Mouse (Mus musculus) adrenal gland, adult 18-20 months (tissue): ENCODE data around the gene Krt26. TPM values are rescaled to one million over a fixed set of nuclear protein-coding genes. Genes with fewer than 3 reads are reported as not detected.
A peak's percentile ranks its signal among the peaks of the same experiment; 100 is the strongest.

Experiments used
- DNase-seq, 2 experiments: peaks; one replicate each; pipeline ENCODE4 v3.0.0; 2021 to 2022; ENCODE audit warnings: low spot score in 2 of 2
- long read RNA-seq, 2 experiments: library from polyadenylated mRNA; stranded (forward); transcript quantifications; one replicate each; pipeline ENCODE4 v2.0.0; 2021
- total RNA-seq, 2 experiments: library from RNA; stranded (reverse); gene quantifications; 1 replicate in 1 of 2; 2 replicates in 1 of 2; pipeline ENCODE4 v1.2.3; 2021

Gene Krt26
- total RNA-seq: not detected
- long read RNA-seq, experiment 1: 0 reads
- long read RNA-seq, experiment 2: 0 reads

DNA sequence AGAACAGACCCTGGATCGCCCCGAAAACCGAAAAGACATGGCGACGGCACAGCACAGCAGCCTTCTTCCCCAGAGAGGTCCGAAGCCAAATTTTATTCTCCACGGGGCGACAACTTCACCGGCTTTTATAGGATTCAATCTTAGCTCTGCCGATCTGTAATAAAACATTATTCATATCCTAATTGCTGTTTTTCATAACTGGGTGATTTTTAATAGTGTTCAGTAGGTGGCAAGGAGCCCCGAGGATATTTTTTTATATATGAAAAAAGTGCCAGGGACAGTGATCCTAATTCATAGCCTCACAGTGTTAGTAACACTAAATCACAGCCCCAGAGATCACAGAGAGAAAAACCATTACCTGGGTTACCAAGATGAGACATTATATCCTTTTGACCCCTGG lies at the start of gene Krt26:
TSS of gene Krt26 (minus strand) at position 101 of the 400 bp plus-strand sequence.
- no peak for DNase-seq

DNA sequence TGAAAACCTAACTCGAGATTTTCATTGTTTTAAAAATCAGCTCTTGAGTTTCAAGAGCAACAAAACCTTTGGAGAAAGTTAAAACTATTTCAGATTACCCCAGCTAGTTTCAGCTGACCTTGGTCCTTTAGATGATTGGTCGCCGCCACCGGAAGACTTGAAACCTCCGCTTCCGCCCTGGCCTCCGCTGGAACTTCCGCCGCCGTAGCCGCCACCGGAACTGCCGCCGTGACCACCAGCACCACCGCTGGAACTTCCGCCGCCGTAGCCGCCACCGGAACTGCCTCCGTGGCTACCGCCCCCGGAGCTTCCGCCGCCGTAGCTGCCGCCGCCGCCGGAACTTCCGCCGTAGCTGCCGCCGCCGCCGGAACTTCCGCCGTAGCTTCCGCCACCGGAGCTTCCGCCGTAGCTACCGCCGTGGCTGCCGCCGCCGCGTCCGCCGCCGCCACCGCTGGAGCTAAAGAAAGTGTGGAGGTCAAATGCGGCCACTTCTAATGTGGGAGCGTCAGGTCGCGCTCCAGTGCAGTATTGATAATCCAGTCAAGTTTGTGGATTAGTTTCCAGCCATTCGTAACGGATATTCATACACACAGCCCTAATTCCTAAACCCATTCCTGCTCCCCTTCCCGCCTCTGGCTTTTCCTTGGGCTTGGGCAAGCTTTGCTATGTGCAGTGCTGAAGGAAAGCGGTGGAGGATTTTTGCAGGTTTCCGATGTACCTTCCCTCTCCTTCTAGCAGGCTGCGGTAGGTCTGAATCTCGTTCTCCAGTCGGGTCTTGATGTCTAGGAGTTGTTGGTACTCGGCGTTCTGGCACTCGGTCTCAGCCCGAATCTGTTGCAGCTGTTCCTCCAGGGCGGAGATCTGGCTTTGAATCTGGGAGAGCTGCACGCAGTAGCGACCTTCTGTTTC lies 48.3 kb upstream of the Krt26 start:
- DNase-seq: peak; percentile 87

DNA sequence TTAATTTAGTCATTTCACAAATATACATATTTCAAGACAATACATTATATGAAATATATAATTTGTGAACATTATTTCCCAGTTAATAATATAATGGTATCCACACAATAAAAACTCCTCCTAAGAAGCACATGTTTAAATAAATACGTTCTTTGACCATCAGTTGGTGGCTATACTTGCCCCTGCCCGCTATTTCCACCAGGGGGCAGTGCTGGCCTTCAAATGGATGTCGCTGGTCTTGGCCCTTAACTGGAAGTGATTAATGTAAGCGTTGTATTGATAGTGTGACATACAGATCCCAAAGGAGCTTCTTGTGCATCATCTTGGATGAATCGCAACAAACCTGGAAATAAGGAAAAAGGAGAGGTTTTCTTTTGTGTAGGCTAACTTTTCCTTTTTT lies 41.8 kb upstream of the Krt26 start:
- peak; percentile 74 to 78 for DNase-seq

DNA sequence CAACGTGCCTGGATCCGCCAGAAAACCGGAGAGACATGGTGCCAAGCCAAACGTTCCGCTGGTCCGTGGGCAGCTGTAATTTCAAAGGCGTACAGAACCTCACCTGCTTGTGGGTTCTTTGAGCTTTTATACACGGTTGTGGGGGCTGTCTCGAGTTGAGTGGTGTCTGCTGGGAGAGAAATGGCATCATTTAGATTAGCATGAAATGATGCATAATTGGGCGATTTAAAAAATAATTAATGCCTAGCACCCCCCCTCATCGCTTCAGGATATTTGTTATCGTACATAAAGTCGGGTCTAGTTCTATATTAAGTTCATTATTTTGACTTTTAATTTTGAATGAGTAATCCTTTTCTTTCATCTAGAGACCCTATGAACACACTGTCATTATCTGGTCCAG lies 37.0 kb upstream of the Krt26 start, which contains the start of gene Krt28:
TSS of gene Krt28 (minus strand) at position 101 of the 400 bp plus-strand sequence.
- no peak for DNase-seq

DNA sequence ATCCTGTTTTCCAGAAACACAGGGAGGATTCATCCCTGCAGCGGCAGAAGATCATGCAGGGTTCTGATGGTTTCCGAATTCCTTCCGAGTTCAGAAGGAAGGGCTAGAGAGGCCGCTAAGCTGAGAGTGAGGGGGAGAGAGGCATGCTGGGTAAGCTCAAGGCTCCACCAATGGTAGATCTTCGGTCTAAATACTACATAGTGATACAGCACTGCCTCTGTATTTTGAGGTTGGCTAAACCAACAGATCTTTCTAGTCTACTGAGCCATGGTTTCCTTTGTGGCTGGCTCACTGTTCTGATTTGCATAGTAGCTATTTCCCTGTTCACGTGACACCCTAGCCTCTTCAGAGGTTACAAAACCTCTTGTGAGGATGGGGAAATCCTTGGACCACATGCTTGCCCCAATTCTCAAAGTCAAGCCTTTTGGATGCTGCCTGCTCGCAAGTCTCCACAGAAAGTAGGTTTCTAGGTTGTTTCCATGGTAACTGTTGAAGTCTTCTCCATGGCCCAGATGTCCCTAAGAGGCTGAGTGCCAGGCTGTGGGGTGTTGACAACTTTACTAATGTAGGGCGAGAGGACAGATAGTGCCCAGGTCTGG lies 32.2 kb upstream of the Krt26 start:
- no peak for DNase-seq

DNA sequence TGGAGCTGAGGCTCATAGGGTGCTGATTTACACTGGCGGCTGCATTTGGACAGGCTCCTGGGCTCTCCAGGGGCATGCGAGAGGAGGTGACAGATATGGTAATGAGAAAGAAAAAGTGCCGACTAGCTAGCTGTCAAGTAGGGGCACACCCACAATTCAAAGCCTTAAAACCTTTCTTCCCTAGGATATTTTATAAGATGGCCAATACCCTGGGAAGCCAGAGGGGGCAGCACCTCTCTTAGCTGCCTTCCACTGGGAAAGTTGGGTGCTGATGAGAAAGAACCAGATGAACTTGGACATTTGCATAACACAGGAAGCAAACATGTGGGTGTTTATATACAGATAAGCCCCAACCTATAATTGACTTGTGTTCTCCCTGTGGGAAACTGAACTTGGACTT lies 31.5 kb upstream of the Krt26 start:
- no peak for DNase-seq

DNA sequence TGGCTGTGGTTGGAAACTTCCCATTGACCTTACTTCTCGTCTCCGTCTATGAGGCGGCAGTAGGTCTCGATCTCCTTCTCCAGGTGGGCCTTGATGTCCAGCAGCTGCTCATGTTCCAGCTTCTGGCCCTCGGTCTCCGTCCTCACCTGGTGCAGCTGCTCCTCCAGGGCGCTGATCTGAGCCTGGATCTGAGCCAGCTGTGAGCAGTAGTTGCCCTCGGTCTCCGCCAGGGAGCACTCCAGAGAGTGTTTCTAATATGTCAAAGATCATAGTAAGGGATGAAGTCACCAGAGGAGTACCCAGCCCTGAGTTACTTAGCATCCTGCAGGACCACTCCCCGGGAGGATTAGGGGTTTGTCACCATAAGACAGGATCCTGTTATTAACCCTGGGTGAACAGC lies 29.0 kb upstream of the Krt26 start:
- DNase-seq: no peak

DNA sequence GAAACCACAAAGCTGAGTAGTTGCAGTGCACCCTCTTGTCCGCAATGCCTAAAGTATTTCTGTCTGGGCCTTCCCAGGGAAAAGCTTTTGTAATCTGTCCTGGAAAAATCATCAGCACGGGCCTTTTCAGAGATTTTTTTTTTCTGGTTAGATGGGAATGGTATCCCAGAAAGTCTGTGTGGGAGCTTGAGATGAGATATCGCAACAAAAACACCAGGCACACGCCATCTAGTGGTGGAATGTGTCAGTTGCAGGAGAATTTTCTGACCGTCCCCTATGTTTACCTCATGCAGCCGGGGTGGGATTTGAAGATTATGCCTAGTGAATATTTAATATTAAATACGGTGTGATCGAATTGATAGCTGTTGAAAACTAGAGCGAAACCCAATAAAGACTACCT lies 26.6 kb upstream of the Krt26 start:
- peak in 1 of 2 experiments; percentile 8 for DNase-seq

DNA sequence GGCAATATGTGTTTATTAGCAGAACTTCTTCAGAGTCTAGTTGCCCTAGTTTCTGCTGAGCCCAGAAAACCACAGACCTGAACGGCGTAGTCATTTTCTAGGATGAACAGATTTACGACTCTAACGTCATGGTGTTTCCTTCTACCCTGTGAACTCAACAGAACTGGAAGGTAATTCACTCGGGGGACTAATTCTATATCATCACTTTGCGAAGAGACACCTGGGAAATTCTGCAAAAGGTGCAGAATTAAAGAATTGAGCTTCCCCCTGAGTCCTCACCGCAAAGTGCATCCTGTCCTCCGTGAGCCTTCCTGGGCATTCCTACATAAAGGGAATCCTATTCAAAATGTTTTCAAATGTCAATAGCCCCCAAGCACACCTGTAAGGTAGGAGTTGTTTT lies 23.7 kb upstream of the Krt26 start:
- no peak for DNase-seq

DNA sequence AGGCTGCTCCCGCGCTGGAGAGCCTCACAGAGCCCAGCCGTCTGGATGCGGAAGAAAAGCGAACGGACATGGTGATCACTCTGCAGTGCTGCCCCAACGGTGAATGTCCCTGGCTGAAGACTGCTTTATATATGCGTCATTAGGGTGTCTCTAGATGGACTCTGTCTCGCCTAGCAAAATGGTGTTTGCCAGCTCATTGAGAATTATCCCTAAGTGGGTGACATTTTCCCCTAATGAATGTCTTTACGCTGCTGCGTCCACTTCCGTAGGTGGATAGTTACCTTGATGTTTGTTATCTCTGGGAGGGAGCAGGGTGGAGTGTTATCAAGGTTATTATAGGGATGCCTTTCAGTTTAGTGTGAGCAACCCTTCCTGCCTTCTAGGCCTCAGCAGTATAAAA lies 13.2 kb upstream of the Krt26 start, which contains the start of gene Krt27:
TSS of gene Krt27 (minus strand) at position 101 of the 400 bp plus-strand sequence.
- no peak for DNase-seq

DNA sequence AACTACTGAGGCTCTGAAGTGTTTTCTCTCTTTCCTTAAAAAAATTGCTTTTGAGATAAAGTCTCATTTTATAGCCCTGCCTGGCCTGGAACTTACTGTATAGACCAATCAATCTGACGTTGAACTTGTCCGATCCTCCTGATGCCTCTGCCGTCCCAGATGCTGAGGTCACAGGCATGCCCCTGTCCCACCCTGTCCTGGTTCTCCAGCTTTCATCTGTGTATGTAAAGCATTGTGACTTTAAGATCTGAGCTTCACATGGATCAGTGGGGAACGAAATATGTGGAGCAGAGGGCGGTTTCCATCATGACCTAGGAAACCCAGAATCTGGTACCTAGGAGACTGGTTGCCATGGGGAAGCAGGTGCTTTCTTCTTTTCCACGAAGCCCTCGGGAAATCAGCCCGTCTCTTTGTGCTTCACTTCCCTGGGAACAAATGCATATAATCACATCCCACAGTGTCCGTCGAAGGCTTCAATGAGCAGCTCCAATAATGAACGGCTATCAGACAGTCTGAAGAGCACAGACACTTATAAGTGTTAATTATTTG lies 1.6 kb upstream of the Krt26 start:
- DNase-seq: no peak

DNA sequence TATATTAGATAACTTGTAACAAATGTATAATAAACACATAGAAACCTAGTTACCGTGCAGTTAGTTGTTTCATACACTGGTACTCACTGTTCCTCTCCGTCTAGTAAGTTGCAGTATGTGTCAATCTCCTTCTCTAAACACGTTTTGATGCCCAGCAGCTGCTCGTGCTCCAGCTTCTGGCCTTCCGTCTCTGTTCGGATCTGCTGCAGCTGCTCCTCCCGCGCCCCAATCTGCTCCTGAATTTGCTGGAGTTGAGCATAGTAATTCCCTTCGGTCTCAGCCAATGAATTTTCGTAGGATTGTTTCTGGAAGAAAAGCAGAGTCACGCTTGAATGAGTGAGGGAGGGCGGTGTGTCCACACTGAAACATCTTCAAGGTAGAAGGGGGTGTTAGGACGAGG lies 4.3 kb downstream of the Krt26 start:
- DNase-seq: no peak

DNA sequence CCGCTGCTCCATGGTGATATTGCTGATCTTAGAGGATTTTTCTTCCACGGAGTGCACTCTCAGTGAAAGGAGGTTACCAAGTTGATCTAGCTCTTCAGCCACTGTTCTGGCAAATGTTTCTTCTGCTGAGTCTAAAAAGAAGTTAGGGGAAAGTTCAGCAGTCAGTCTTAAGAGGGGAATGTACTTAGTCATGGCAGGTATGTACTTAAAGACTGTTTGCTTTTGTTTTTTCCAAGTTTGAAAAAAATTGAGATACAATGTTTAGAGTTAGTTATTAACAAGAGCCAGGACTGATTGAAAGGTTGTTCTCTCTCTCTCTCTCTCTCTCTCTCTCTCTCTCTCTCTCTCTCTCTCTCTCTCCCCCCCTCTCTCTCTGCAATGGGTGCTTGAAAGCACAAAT lies 8.1 kb downstream of the Krt26 start:
- no peak for DNase-seq

DNA sequence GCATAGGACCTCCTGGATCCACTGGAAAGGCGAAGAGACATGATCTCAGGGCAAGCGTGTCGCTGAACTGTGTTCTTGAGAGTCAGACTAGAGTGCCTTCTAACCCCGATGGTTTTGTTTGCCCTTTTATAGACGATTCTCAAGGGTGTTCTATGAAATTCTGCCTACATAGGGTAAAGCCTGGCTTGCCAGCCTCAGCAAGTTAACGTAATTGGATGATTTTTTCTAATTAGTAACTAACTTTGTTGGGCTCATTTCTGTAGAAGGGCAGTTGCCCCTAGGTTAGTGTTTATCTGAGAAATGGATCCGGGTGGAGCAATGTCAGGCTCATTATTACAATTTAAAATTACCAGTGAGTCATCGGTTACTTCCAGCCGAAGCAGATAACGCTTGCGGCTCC lies 14.9 kb downstream of the Krt26 start, which contains the start of gene Krt25:
TSS of gene Krt25 (minus strand) at position 101 of the 400 bp plus-strand sequence.
- no peak for DNase-seq

DNA sequence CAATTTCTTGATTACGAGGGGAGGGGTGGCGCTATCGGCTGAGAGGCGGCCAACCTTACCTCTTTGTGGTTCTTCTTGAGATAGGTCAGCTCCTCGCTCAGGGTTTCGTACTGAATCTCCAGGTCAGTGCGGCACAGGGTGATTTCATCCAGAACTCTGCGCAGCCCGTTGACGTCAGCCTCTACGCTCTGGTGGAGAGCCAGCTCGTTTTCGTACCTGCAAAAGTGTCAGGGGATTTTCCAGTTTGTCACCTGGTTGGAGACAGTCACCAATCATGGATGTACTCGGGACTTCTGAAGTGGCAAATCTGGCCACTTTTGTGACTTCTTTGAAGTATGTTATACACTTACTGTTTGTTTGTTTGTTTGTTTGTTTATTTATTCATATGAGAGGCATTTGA lies 16.7 kb downstream of the Krt26 start:
- no peak for DNase-seq

DNA sequence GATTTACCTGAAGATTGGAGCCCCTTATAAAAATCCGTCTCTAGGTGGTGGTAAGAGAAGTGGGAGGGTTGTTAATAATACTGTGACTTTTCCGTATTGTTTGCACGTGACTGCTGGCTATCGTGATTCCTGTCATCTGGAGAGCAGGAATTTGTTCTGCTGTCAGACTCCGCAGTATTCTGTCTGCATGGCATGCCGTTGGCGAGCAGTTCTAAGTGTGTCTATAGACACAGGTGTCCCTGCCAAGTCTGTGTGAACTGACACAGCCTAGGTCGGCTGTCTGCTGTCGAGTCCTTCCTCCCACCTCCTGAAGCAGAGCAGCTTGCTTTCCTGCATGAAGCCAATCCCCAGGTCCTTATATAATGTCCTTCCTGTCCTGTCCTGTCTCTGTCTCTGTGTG lies 18.6 kb downstream of the Krt26 start:
- no peak for DNase-seq

DNA sequence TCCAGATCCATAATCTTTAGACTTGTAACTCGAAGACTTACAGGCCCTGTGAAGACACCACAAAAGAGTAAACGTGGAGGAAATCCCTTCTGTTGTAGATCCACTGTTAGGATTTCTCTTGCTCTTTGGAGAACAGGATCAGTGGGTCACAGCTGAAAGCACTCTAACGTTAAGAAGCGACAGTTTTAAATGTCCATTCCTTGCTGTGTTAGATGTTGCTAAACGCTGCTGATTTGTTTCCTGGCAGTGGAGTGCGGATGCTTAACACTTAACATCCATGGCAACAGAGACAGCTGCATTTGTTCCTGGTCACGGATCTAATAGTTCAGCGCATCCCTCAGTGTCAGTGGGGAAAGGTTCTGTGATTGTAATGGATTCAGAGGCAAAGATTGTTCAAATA lies 21.2 kb downstream of the Krt26 start:
- no peak for DNase-seq

DNA sequence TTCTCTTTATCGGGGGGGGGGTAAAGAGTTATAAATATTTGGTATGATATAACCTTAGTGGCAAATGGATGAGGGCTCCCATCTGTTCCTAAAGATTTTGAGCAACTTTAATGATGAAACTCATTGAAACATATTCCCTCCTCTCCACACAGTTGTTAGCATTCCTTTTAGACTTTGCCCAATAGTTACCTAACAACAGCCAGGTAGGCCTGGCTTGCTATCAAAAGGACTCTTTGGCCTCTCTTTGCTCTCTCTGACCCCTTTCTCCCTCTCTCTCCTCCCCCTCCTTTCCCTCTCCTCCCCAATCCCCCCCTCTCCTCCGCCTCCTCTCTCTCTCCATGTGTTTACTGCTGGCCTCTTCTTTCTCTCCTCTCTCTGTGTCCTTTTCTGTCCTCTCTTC lies 23.2 kb downstream of the Krt26 start:
- DNase-seq: no peak

DNA sequence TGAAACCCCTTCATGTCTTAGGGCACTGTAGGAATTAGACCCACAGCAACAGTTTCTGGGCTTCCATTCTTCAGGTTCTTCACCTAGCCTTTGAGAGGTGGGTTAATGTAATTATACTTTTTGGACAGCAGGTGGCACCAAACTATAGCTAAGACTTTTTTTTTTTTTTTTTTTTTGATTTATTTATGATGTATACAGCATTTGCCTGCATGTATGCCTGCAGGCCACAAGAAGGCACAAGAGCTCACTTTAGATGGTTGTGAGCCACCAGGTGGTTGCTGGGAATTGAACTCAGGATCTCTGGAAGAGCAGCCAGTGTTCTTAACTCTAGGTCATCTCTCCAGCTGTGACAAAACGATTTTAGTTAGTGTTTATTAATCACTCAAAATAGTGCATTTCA lies 26.9 kb downstream of the Krt26 start:
- no peak for DNase-seq

DNA sequence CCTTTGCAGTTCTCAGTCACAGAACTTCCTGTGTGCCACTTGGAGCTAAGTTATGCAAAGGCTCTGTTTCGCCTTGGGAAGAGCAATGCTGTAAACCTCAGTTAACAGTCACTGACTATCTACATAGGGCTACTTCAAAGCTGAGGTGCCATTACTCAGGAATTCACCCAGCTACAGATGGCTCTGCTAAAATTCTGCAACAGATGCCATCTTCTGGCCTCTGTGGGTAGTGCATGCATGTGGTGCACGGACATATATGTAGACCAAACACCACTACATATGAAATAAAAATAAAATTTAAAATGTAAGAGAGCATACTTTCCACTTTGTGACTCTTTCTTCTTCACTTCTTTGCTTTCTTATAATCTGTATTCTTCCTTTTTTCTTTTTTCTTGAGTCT lies 30.2 kb downstream of the Krt26 start:
- peak; percentile 35 to 55 for DNase-seq

DNA sequence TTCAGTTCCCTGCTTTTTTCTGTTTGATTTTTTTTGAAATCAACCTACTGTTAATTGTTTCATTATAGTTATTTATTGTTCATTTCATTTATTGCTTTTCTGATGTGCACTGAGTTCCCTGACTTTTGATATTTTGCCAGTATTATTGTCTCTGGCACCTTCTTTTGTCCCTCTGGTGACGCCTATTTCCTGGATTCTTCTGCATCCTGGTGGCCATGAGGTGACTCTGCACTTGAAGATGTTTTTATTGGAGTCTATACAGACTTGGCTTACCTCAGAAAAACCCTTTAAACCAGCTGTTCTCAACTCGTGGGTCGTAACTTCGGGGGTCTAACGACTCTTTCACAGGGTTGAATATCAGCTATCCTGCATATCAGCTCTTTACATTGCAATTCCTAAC lies 42.7 kb downstream of the Krt26 start:
- no peak for DNase-seq

DNA sequence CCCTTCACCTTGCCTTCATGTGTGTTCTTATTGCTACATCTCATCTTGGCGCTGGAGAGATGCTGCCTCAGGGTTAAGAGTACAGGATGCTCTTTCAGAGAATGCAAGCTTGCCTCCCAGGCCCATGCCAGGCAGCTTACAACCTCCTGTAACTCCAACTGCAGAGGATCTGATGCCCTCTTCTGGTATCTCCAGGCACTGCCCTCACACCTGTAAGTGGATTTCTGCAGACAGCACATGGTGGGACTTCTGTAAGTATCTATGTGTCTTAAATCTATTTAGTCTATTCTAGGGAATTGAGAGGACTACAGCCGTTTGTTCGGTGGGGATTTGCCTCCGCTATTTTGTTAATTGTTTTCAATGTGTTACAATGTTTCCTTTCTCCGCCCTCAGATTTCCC lies 44.9 kb downstream of the Krt26 start:
- DNase-seq: peak in 1 of 2 experiments; percentile 21
